Mouse (Mus musculus) cortical plate, adult 2 months (tissue): ENCODE data around the gene Gm5728. TPM values are rescaled to one million over a fixed set of nuclear protein-coding genes. Genes with fewer than 3 reads are reported as not detected.
"Not testable (repeated sequence)": the region's sequence is repeated elsewhere in the genome, so short reads cannot be mapped to it uniquely, and the experiment has no call there.

ENCODE experiments used
- H3K27ac ChIP-seq: fragments of 200-500 bp; 2 replicates; pipeline ENCODE4 v1.5.1; 2012; ENCODE audit warnings: low read length, control low read depth, inconsistent platforms; ENCODE audit not compliant: insufficient read depth
- H3K4me1 ChIP-seq: fragments of 200-500 bp; 2 replicates; pipeline ENCODE4 v1.6.1; 2011; ENCODE audit warnings: low read length; ENCODE audit not compliant: control insufficient read depth, insufficient read depth
- H3K4me3 ChIP-seq: fragments of 200-500 bp; 2 replicates; pipeline ENCODE4 v1.5.1; 2011; ENCODE audit warnings: mild to moderate bottlenecking, low read length, control low read depth; ENCODE audit not compliant: insufficient read depth
- polyA plus RNA-seq: library from polyadenylated mRNA; depleted of rRNA; stranded (reverse); fragments of >200 nt; gene quantifications from 2 replicates; pipeline ENCODE4 v1.2.3, GENCODE M21; 2012; rRNA removed

Gene Gm5728
- polyA plus RNA-seq: not detected in 2 replicates

- not testable (repeated sequence) for H3K4me1 ChIP-seq, H3K4me3 ChIP-seq, H3K27ac ChIP-seq
These were observed at the start of gene Gm5728 for GRCm38 (mm10) chr7:20375310-20375709. TSS of gene Gm5728 (minus strand) at chr7:20375410.

GRCm38 (mm10) chr7:20417642-20418041, 42.4 kb upstream of the Gm5728 start, which contains the start of gene Vmn1r100:
TSS of gene Vmn1r100 (plus strand) at chr7:20417942.
- not testable (repeated sequence) for H3K27ac ChIP-seq, H3K4me3 ChIP-seq, H3K4me1 ChIP-seq

DNA sequence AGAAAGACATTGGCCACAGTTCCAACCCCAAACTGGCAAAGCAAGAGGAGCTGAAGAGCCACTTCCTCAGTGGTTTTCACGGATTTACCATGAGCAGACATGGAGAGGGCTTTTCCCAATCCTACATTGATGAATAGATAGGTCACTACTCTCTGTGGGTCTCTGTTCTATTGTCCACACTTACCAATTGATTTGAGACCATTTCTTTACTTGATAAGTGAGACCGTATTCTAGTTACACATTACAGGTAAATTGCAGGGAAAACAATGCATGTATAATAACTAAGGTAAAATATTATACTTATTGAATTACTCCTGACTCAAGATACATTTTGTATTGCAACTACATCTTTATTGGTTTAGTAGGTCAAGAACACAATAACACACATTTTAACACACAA, 41.2 kb downstream of the Gm5728 start, which contains the start of gene Gm4133:
Gm4133 (minus strand) TSS at position 101 of the 400 bp plus-strand sequence.
- H3K4me1 ChIP-seq, H3K27ac ChIP-seq, H3K4me3 ChIP-seq: not testable (repeated sequence)

Other genes starting within 250 kb of the Gm5728 start
- gene Vmn1r93, start 236.3 kb downstream of the Gm5728 start, polyA plus RNA-seq: not detected in 2 replicates
- gene Vmn1r94, start 207.0 kb downstream of the Gm5728 start, polyA plus RNA-seq: not detected in 2 replicates
- gene Vmn1r95, start 181.7 kb downstream of the Gm5728 start, polyA plus RNA-seq: not detected in 2 replicates
- gene Gm6164, start 169.8 kb downstream of the Gm5728 start, polyA plus RNA-seq: not detected in 2 replicates
- gene Gm4498, start 141.6 kb downstream of the Gm5728 start, polyA plus RNA-seq: not detected in 2 replicates
- gene Gm5890, start 112.6 kb downstream of the Gm5728 start, polyA plus RNA-seq: not detected in 2 replicates
- gene Gm4133, start 41.3 kb downstream of the Gm5728 start, polyA plus RNA-seq: not detected in 2 replicates
- not detected in 2 replicates for gene Vmn1r100, start 42.5 kb upstream of the Gm5728 start, polyA plus RNA-seq
- not detected in 2 replicates for gene Vmn1r101, start 67.2 kb upstream of the Gm5728 start, polyA plus RNA-seq
- gene Gm10670, start 99.5 kb upstream of the Gm5728 start, polyA plus RNA-seq: not detected in 2 replicates
- gene Vmn1r103, start 135.1 kb upstream of the Gm5728 start, polyA plus RNA-seq: not detected in 2 replicates
- not detected in 2 replicates for gene Vmn1r104, start 158.4 kb upstream of the Gm5728 start, polyA plus RNA-seq
- gene Gm5726, start 170.3 kb upstream of the Gm5728 start, polyA plus RNA-seq: not detected in 2 replicates
- not detected in 2 replicates for gene Gm4141, start 200.8 kb upstream of the Gm5728 start, polyA plus RNA-seq
- not detected in 2 replicates for gene Gm4513, start 223.6 kb upstream of the Gm5728 start, polyA plus RNA-seq